In genomic region chr6:114882675-114883074, GRCm38 (mm10) we compare ENCODE assay signal across 8 mouse cellular contexts.
DNase-seq lines count a peak whose midpoint lies in the region; ATAC-seq and TF ChIP-seq lines count a peak whose summit lies in the region.

No protein-coding gene starts in this region.

- no peaks in the 10 kb centered on the region for H3K27me3 ChIP-seq in forebrain, embryonic 10.5 days (ENCODE audit: poor library complexity, severe bottlenecking)
- no peaks in the 10 kb centered on the region for H3K27me3 ChIP-seq in limb, embryonic 10.5 days (ENCODE audit: low read depth, poor library complexity, severe bottlenecking)
- H3K27me3 ChIP-seq in neural tube, embryonic 12.5 days (replicated peaks), result no peaks in the 10 kb centered on the region

- peaks cover 56% of the 10 kb centered on the region for H3K36me3 ChIP-seq in forebrain, embryonic 10.5 days (replicated peaks)
- peaks cover 54% of the 10 kb centered on the region for H3K36me3 ChIP-seq in limb, embryonic 10.5 days
- peaks cover 3% of the 10 kb centered on the region for H3K36me3 ChIP-seq in neural tube, embryonic 12.5 days

- peaks cover 3% of the 10 kb centered on the region; the same call in 1 of the 2 replicates for H3K9me3 ChIP-seq in forebrain, embryonic 10.5 days
- no peaks in the 10 kb centered on the region for H3K9me3 ChIP-seq in limb, embryonic 10.5 days (replicated peaks)
- H3K9me3 ChIP-seq in neural tube, embryonic 12.5 days, result no peaks in the 10 kb centered on the region

- peak overlapping the region; percentile 39 for H3K4me2 ChIP-seq in neural tube, embryonic 12.5 days (replicated peaks)

- H3K4me3 ChIP-seq in layer of hippocampus, adult 2 months, result no peak overlapping the region
- peak overlapping the region; percentile 34 for H3K4me3 ChIP-seq in forebrain, embryonic 10.5 days
- peak overlapping the region; percentile 26 for H3K4me3 ChIP-seq in limb, embryonic 10.5 days
- H3K4me3 ChIP-seq in neural tube, embryonic 12.5 days, result no peak overlapping the region

- peak overlapping the region; percentile 45; the same call in 1 of the 2 replicates for H3K9ac ChIP-seq in neural tube, embryonic 12.5 days

- peak overlapping the region; percentile 92 for H3K27ac ChIP-seq in layer of hippocampus, adult 2 months
- peak overlapping the region; percentile 96 for H3K27ac ChIP-seq in forebrain, embryonic 10.5 days
- peak overlapping the region; percentile 91 for H3K27ac ChIP-seq in limb, embryonic 10.5 days
- H3K27ac ChIP-seq in neural tube, embryonic 12.5 days, result peak overlapping the region; percentile 90

- H3K4me1 ChIP-seq in forebrain, embryonic 10.5 days, result peaks cover 98% of the 10 kb centered on the region
- peaks cover 85% of the 10 kb centered on the region for H3K4me1 ChIP-seq in limb, embryonic 10.5 days
- H3K4me1 ChIP-seq in neural tube, embryonic 12.5 days, result peaks cover 84% of the 10 kb centered on the region

- peak; percentile 55 for ATAC-seq in neural tube, embryonic 12.5 days (ENCODE audit: low FRiP score, low read depth)

- no peak for TF ChIP-seq CTCF in layer of hippocampus, adult 2 months (conservative IDR thresholded peaks at IDR 0.05)

- no peak for DNase-seq in layer of hippocampus, adult 2 months (ENCODE audit: low spot score in 2 of 2)
- no peak for DNase-seq in layer of hippocampus, adult 18-20 months (ENCODE audit: low spot score in 2 of 2)
- DNase-seq in forebrain, embryonic 10.5 days (ENCODE audit: extremely low spot score, low spot score), result peak; percentile 42
- no peak for DNase-seq in limb, embryonic 10.5 days (ENCODE audit: low spot score)
- no peak for DNase-seq in testis, postnatal 14 days (ENCODE audit: low spot score)
- no peak for DNase-seq in cerebellum, adult 9-11 months
- no peak for DNase-seq in layer of hippocampus, adult 8-10 months (ENCODE audit: low spot score in 2 of 2)

- 7% methylated on average over 7 of the region's 7 CpGs for WGBS in forebrain, embryonic 10.5 days
- 45% methylated on average over 7 of the region's 7 CpGs for WGBS in limb, embryonic 10.5 days
- 14% methylated on average over 7 of the region's 7 CpGs for WGBS in neural tube, embryonic 12.5 days

Comparison
In these comparisons a context has a peak if more than half of its experiments do, and no peak if none do; other contexts are left out.
1. H3K4me3 ChIP-seq: peak in forebrain, embryonic 10.5 days (single experiment) and limb, embryonic 10.5 days (single experiment); none in layer of hippocampus, adult 2 months (single experiment) and neural tube, embryonic 12.5 days (single experiment).
2. Peak in every context shown above with its lines, with median percentiles within 50 percentile points of each other: H3K27ac ChIP-seq.